Mouse (Mus musculus) forebrain, embryonic 16.5 days (tissue): Measurements from ENCODE around the gene Usp15. TPM values are rescaled to one million over a fixed set of nuclear protein-coding genes. Genes with fewer than 3 reads are reported as not detected.
"Not testable (repeated sequence)": the region's sequence is repeated elsewhere in the genome, so short reads cannot be mapped to it uniquely, and the experiment has no call there.

Experiments
- ATAC-seq: fragments of 200-750 bp; cut with Nextera tagmentation; 2 replicates; pipeline ENCODE4 v1.8.0; 2017; ENCODE audit warnings: mild to moderate bottlenecking, moderate library complexity
- H3K27ac ChIP-seq: fragments of 300-500 bp; sonication (generic); 2 replicates; pipeline ENCODE4 v1.5.1; 2014; ENCODE audit warnings: low read length, control low read depth
- H3K27me3 ChIP-seq: fragments of 300-500 bp; sonication (generic); replicated peaks from 2 replicates; pipeline ENCODE4 v1.6.1; 2014; ENCODE audit warnings: low read length; ENCODE audit not compliant: control insufficient read depth, insufficient read depth
- H3K36me3 ChIP-seq: fragments of 300-500 bp; sonication (generic); 2 replicates; pipeline ENCODE4 v1.6.1; 2014; ENCODE audit not compliant: control insufficient read depth, insufficient read depth
- H3K4me1 ChIP-seq: fragments of 300-500 bp; sonication (generic); replicated peaks from 2 replicates; pipeline ENCODE4 v1.6.1; 2014; ENCODE audit warnings: low read length; ENCODE audit not compliant: control insufficient read depth, insufficient read depth
- H3K4me2 ChIP-seq: fragments of 300-500 bp; sonication (generic); 2 replicates; pipeline ENCODE4 v1.6.1; 2014; ENCODE audit warnings: mild to moderate bottlenecking, low read length, control low read depth
- H3K4me3 ChIP-seq: fragments of 300-500 bp; sonication (generic); replicated peaks from 2 replicates; pipeline ENCODE4 v1.5.1; 2014; ENCODE audit warnings: mild to moderate bottlenecking, low read length, control low read depth
- H3K9ac ChIP-seq: fragments of 300-500 bp; sonication (generic); replicated peaks from 2 replicates; pipeline ENCODE4 v1.6.1; 2014; ENCODE audit warnings: low read depth, low read length, control low read depth
- H3K9me3 ChIP-seq: fragments of 300-500 bp; sonication (generic); 2 replicates; pipeline ENCODE4 v1.6.1; 2016; ENCODE audit warnings: low read length; ENCODE audit not compliant: control insufficient read depth
- WGBS: fragments of 180-500 bp; shearing (Covaris S2); extraction: QIAGEN DNeasy Blood & Tissue Kit; methylation state at CpG from one replicate; pipeline ENCODE4 v1.1.7; 2014; 5-methylcytosine and 5-hydroxymethylcytosine counted together
- polyA plus RNA-seq: library from polyadenylated mRNA; unstranded; fragments of >200 nt; fragmentation: Nextera tagmentation; extraction: Ambion mirVana; gene quantifications from 2 replicates; pipeline ENCODE4 v1.2.1, GENCODE M21; 2015

Usp15 gene
- 78.2 and 79.4 TPM in 2 replicates for polyA plus RNA-seq

GRCm38 (mm10) chr10:123196835-123197559 is at the start of gene Usp15:
TSS of gene Usp15 (minus strand) at chr10:123196995.
- Histone ChIP-seq H3K27me3 (no peaks in the 10 kb centered on the region), H3K9me3 (no peaks in the 10 kb centered on the region), H3K4me2 (peak within 1 kb of the TSS; percentile 74), H3K4me3 (peak within 1 kb of the TSS; percentile 94), H3K27ac (peak within 1 kb of the TSS; percentile 93), H3K9ac (peak within 1 kb of the TSS; percentile 93), H3K36me3 (no peaks in the 10 kb centered on the region), H3K4me1 (peaks cover 8% of the 10 kb centered on the region)
- ATAC-seq: peak; percentile 92
- WGBS: under 1% methylated on average over 64 of the region's 66 CpGs

DNA sequence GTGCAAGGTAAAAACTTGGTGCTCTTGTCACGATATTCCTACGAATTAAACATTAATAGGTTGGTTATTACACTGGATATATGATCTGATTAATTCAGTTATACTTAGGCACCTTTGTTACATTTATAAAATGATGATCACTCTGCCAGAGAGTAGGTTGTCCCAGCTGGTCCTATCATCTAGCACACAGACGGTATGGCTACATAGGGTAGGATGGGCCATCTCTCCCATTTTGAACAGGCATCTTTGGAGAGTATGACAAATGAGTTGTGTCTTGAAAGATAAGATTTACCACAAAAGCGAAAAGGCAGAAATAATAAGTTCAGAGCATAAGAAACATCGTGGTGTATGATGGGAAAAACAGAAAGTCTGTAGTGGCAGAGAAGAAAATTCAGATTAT is 32.6 kb upstream of the Usp15 start:
- no peak overlapping the region for H3K4me2 ChIP-seq
- H3K9ac ChIP-seq: no peak overlapping the region
- no peak overlapping the region for H3K4me3 ChIP-seq
- no peak overlapping the region for H3K27ac ChIP-seq
- WGBS: 90% methylated on average over 5 of the region's 5 CpGs
- H3K4me1 ChIP-seq: no peaks in the 10 kb centered on the region
- H3K9me3 ChIP-seq: no peaks in the 10 kb centered on the region
- no peaks in the 10 kb centered on the region for H3K36me3 ChIP-seq
- ATAC-seq: no peak
- no peaks in the 10 kb centered on the region for H3K27me3 ChIP-seq

DNA sequence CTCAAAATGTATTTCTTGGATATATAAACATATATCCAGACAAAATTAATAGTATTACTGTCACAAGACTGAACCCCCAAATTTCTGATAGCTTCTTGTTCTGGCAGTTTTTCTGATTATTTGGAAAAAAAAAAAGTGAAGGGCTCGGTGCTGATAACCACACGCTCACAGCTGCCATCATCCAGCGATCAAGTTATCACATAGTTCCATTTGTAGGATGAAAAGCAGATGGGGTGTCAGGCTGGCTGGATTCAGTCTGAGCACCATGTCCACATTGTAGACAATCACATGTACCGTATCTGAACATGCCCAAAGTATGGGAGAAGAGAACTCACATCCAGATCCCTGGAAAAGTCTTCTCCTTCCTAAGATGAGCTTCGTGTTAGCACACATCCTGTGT is 26.0 kb upstream of the Usp15 start:
- Histone ChIP-seq H3K4me3 (no peak overlapping the region), H3K4me2 (no peak overlapping the region), H3K27me3 (no peaks in the 10 kb centered on the region), H3K9me3 (no peaks in the 10 kb centered on the region), H3K4me1 (no peaks in the 10 kb centered on the region), H3K27ac (no peak overlapping the region), H3K36me3 (no peaks in the 10 kb centered on the region), H3K9ac (no peak overlapping the region)
- WGBS: 92% methylated on average over 5 of the region's 5 CpGs
- no peak for ATAC-seq

DNA sequence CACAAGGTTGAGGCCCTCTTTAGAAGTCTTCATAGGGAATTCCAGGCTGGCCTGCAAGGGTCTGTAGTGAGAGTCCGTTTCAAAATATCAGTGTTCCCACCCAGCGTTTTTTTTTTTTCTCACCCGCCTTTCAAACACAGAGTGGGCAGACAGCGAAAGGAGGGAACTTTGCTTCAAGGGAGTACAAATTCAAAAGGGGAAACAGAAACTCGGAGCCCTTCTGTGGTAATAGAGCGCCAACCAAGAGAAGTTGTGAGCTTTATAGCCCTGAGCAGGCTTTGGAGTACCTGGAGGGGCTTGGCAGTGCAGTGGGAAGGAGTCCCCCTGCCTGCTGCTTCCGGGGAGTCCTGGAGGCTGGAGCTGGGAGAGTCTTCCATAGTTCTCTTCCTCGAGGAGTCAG is 12.7 kb upstream of the Usp15 start:
- H3K9me3 ChIP-seq: no peaks in the 10 kb centered on the region
- H3K4me2 ChIP-seq: no peak overlapping the region
- H3K27me3 ChIP-seq: no peaks in the 10 kb centered on the region
- no peaks in the 10 kb centered on the region for H3K36me3 ChIP-seq
- 75% methylated on average over 8 of the region's 8 CpGs for WGBS
- no peak overlapping the region for H3K27ac ChIP-seq
- no peak overlapping the region for H3K4me3 ChIP-seq
- H3K4me1 ChIP-seq: no peaks in the 10 kb centered on the region
- ATAC-seq: no peak
- no peak overlapping the region for H3K9ac ChIP-seq

- Histone ChIP-seq H3K4me3 (no peak overlapping the region), H3K9me3 (no peaks in the 10 kb centered on the region), H3K36me3 (no peaks in the 10 kb centered on the region), H3K9ac (no peak overlapping the region), H3K4me1 (no peaks in the 10 kb centered on the region), H3K27ac (no peak overlapping the region), H3K4me2 (no peak overlapping the region), H3K27me3 (no peaks in the 10 kb centered on the region)
- WGBS: 97% methylated on average over 9 of the region's 9 CpGs
- ATAC-seq: no peak
These were observed 11.5 kb upstream of the Usp15 start for GRCm38 (mm10) chr10:123208336-123208735.

DNA sequence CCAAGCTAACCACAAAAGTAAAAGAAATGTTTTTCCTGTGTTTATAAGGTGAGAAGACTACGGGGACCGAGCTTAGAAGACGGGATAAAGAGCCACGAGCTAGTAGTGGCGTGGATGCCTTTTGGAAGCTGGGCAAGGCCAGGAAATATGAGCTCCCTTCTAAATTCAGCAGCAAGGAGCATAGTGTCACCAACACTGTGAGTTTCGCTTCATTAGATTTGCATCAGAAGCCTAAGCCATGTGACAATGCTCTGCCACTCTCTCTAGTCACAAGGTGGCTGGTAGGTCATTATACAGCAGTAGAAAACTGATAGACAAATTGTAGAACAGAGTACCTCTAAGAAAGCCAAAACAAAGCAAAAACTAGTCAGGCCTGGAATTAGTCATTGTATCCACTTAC is 9.3 kb upstream of the Usp15 start:
- H3K27me3 ChIP-seq: no peaks in the 10 kb centered on the region
- 87% methylated on average over 6 of the region's 6 CpGs for WGBS
- ATAC-seq: no peak
- H3K4me2 ChIP-seq: no peak overlapping the region
- no peaks in the 10 kb centered on the region for H3K9me3 ChIP-seq
- H3K36me3 ChIP-seq: no peaks in the 10 kb centered on the region
- H3K27ac ChIP-seq: no peak overlapping the region
- no peak overlapping the region for H3K4me3 ChIP-seq
- H3K9ac ChIP-seq: no peak overlapping the region
- H3K4me1 ChIP-seq: no peaks in the 10 kb centered on the region

DNA sequence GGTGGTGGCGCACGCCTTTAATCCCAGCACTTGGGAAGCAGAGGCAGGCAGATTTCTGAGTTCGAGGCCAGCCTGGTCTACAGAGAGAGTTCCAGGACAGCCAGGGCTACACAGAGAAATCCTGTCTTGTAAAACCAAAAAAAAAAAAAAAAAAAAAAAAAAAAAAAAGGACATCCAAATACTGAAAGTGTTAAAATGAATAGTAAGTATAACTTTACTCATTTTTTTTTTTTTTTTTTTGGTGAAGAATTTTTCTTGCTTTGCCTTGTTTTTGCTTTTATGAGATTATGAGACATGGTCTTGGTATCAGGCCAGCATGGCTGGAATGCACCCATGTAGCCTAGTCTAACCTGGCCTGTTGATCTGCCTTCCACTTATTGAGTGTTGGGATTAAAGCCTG is 8.6 kb upstream of the Usp15 start:
- H3K27me3 ChIP-seq, H3K4me1 ChIP-seq, H3K36me3 ChIP-seq, H3K4me3 ChIP-seq, H3K9ac ChIP-seq, H3K9me3 ChIP-seq, ATAC-seq, H3K27ac ChIP-seq, H3K4me2 ChIP-seq: not testable (repeated sequence)
- 93% methylated on average over 3 of the region's 3 CpGs for WGBS

GRCm38 (mm10) chr10:123201981-123202758 is 5.4 kb upstream of the Usp15 start:
- no peaks in the 10 kb centered on the region for H3K9me3 ChIP-seq
- 79% methylated on average over 23 of the region's 23 CpGs for WGBS
- no peak overlapping the region for H3K9ac ChIP-seq
- H3K4me1 ChIP-seq: no peaks in the 10 kb centered on the region
- no peaks in the 10 kb centered on the region for H3K36me3 ChIP-seq
- ATAC-seq: no peak
- no peak overlapping the region for H3K27ac ChIP-seq
- H3K4me3 ChIP-seq: no peak overlapping the region
- H3K4me2 ChIP-seq: no peak overlapping the region
- no peaks in the 10 kb centered on the region for H3K27me3 ChIP-seq

DNA sequence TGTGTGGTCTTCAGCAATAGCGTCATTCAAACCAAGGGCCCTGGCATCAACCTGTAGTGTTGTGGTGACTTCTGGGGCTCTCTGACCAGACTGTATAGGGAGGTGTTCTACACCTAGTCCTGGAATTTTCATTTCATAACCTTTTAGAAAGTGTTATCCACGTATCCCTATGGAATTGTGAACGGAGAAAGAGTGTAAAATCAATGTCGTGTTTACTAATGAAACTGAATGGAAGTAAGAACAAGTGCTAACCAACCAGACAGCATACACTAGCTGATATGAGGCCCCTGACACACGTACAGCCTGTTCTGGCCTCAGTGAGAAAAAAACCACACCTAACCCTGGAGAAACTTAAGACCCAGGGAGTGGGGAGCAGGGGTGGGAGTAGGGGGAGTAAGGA is 4.6 kb upstream of the Usp15 start:
- Histone ChIP-seq H3K36me3 (no peaks in the 10 kb centered on the region), H3K4me2 (no peak overlapping the region), H3K4me1 (no peaks in the 10 kb centered on the region), H3K27me3 (no peaks in the 10 kb centered on the region), H3K9ac (no peak overlapping the region), H3K27ac (no peak overlapping the region), H3K9me3 (no peaks in the 10 kb centered on the region), H3K4me3 (no peak overlapping the region)
- WGBS: 90% methylated on average over 5 of the region's 5 CpGs
- no peak for ATAC-seq
